Mouse (Mus musculus) heart, adult 2 months (tissue): ENCODE data around the gene Cacna1c.

Experiments
- CTCF ChIP-seq: fragments of 200-600 bp; IDR thresholded peaks from 2 replicates; pipeline ENCODE4 v1.8.1; 2022; ENCODE audit warnings: antibody characterized with exemption, mild to moderate bottlenecking, moderate library complexity
- EP300 ChIP-seq: fragments of 200-500 bp; IDR thresholded peaks from 2 replicates; pipeline ENCODE4 v1.6.1; 2011; ENCODE audit warnings: low read depth, low read length, control low read depth; ENCODE audit not compliant: insufficient read depth

DNA sequence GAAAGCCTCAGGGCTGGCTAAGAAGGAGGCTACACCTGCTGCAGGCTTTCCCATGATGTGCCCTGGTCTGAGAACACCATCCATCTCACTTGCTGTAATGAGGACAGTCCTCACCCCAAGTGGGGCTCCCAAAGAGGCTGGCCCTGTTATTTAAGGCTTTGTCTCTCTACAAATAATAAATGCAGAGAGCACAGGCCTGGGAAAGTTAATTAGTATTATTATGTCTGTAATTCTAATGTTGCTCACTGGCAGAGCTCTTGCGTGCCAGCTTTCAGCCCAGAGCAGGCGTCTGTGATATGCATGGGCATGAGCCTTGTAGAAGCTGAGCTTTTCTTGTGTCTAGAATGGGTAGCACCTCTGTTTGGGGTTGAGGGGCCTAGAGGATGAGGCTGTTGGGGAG, 354.3 kb downstream of the Cacna1c start:
- TF ChIP-seq CTCF (no peak), EP300 (no peak)
